Mouse (Mus musculus) adrenal gland (tissue): Measurements from ENCODE around the gene Prrt1.

Source experiments
- intact Hi-C: fragments of 180-260 bp; cut with DNase I; formaldehyde crosslinking; loops from one replicate; pipeline ENCODE4 v1.15.1; 2025
- long read RNA-seq, 2 experiments: library from polyadenylated mRNA; unstranded; transcript quantifications; one replicate each; pipeline ENCODE4 v2.0.0; 2020; ENCODE audit warnings: borderline replicate concordance in 1 of 2; ENCODE audit not compliant: insufficient replicate concordance in 1 of 2

Gene Prrt1
- long read RNA-seq, experiment 1, result 0 reads
- long read RNA-seq, experiment 2, result 0 reads

- intact Hi-C loops, result no loop called here
Measured at GRCm38 (mm10) chr17:34629221-34629751, at the start of gene Prrt1. Gene Prrt1 (plus strand): TSS chr17:34629533.

DNA sequence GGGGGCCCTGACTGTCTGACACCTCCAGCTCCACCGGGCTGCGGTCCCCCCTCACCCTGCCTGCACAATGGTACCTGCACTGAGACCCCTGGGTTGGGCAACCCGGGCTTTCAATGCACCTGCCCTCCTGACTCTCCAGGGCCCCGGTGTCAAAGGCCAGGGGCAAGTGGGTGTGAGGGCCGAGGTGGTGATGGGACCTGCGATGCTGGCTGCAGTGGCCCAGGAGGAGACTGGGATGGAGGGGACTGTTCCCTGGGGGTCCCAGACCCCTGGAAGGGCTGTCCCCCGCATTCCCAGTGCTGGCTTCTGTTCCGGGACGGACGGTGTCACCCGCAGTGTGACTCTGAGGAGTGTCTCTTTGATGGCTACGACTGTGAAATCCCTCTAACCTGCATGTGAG, 46.8 kb upstream of the Prrt1 start:
- intact Hi-C loops, result no loop called here

DNA sequence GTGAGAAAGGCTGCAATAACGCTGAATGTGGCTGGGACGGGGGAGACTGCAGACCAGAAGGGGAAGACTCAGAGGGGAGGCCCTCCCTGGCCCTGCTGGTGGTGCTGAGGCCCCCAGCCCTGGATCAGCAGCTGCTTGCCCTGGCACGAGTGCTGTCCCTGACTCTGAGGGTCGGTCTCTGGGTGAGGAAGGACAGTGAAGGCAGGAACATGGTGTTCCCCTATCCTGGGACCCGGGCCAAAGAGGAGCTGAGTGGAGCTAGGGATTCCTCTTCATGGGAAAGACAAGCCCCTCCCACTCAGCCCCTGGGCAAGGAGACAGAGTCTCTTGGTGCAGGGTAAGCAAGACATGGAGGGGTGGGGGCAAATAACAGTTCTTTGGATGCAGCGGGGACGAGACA, 45.9 kb upstream of the Prrt1 start:
- intact Hi-C loops, result no loop called here

GRCm38 (mm10) chr17:34583819-34584218, 45.5 kb upstream of the Prrt1 start:
- intact Hi-C loops, result no loop called here

DNA sequence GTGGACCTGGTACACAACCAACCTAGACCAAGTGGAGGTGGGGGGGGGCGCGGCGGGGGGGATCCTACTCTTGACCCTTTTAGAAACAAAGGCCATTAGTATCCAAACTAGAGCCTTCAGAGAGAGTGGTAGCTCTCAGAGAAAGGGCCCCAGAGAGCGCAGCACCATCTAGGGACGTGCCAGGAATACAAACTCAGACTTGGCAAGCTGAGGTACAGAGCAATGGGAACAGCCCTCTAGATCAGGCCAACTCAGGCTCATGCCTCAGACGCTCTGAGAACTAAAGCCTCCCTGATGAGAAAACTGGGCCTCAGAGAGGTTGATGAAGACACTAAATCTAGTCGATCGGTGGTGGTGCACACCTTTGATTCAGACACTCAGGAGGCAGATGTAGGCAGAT, 44.2 kb upstream of the Prrt1 start:
- intact Hi-C loops, result no loop called here

GRCm38 (mm10) chr17:34585877-34586771, 43.2 kb upstream of the Prrt1 start:
- intact Hi-C loops, result no loop called here

- intact Hi-C loops, result no loop called here
Measured at GRCm38 (mm10) chr17:34586796-34587422, 42.4 kb upstream of the Prrt1 start.

GRCm38 (mm10) chr17:34587423-34587811, 41.9 kb upstream of the Prrt1 start:
- intact Hi-C loops, result no loop called here

- intact Hi-C loops, result no loop called here
Measured at GRCm38 (mm10) chr17:34587814-34588213, 41.5 kb upstream of the Prrt1 start.

DNA sequence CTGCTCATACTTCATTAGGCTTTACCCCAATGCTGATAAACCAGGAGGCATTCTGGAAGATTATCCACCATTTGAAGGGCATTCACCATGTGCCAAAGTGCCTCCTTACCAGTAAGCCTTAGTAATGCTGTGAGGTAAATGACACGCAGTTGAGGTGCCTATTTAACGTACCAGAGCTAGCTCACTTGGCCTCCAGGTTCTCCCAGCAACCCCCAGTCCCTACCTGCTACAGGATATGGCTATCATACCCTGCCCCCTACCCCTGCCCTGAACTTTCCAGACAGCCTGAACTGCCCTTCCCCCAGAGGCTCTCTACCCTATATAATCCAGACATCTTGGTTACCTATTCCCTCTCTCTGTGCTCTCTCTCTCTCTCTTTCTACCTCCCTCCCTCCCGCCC, 40.6 kb upstream of the Prrt1 start:
- intact Hi-C loops, result no loop called here

- intact Hi-C loops, result no loop called here
Measured at GRCm38 (mm10) chr17:34589206-34589605, 40.1 kb upstream of the Prrt1 start.

- intact Hi-C loops, result no loop called here
Measured at GRCm38 (mm10) chr17:34589681-34590101, 39.6 kb upstream of the Prrt1 start, which contains the start of gene Gpsm3. Gene Gpsm3 (plus strand): TSS chr17:34589806.

GRCm38 (mm10) chr17:34590154-34590987, 39.0 kb upstream of the Prrt1 start:
- intact Hi-C loops, result no loop called here

- intact Hi-C loops, result no loop called here
Measured at GRCm38 (mm10) chr17:34591029-34591993, 38.0 kb upstream of the Prrt1 start, which contains the start of gene Pbx2. Gene Pbx2 (plus strand): TSS chr17:34591266.

DNA sequence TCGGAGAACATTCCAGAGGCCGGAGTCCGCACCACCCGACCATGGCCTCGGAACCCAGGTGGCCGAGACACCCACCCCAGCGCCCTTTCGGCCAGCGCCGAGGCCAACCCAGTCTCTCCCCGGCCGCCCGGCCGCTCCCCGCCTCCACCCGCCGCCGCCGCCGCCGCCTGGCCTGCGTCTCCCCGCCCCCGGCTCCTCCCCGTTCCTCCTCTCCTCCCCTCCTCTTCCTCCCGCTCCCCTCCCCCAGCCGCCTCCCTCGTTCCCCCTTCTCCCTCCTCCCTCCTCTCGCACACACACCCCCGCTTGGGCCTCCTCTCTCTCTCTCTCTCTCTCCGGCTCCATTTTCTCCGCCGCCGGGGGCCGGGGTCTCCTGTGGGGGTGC, 37.3 kb upstream of the Prrt1 start:
- intact Hi-C loops, result no loop called here

DNA sequence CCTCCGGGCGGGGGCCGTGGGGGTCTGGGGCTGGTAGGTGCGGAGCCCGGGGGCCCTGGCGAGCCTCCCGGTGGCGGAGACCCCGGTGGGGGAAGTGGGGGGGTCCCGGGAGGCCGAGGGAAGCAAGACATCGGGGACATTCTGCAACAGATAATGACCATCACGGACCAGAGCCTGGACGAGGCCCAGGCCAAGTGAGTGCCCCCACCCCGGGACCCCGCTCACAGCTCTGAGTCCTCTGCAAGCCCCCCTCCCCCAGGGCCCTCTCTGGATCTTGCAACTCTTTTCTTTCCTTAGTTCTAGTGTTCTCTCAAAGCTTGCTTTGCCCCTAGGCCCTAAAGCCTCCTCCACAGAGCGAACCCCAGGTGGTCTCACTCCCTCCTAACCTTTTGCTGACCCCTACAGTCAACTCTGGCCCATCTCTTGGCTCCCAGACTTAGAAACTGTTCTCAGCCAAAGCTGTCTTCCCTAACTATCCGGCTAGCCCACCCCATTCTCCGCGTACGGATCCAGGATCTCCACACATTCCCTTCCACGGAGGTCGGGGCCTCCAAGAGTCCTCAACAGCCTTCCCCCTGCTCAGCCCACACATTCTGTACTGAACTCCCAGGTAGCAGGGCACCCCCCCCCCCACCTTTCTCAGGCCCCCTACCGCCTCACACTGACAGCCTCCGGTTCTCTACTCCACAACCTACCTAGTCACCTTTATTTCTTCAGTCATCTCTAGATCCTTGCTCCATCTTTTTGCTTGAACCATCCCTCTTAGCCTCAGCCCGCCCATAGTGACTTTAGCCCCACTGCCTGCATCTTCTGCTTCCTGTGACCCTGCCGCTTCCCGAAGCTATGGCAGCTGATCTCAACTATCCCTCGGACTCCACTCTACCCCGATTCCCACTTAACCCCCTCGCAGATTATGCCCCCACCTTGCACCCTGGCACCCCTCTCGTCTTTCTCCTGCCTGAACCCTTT, 36.5 kb upstream of the Prrt1 start:
- intact Hi-C loops, result no loop called here

GRCm38 (mm10) chr17:34593752-34594525, 35.4 kb upstream of the Prrt1 start:
- intact Hi-C loops, result no loop called here

- intact Hi-C loops, result no loop called here
Measured at GRCm38 (mm10) chr17:34596098-34596497, 33.2 kb upstream of the Prrt1 start.
